Mouse (Mus musculus): ENCODE results near the gene Snx25. TPM values are rescaled to one million over a fixed set of nuclear protein-coding genes. Genes with fewer than 3 reads are reported as not detected.

Snx25 gene
- total and polyA plus RNA-seq, 2 experiments from 2014 or later, result 7.7 to 44.7 TPM

GRCm38 (mm10) chr8:46163870-46164190 is 11.9 kb upstream of the Snx25 start:
- Histone ChIP-seq H3K4me3 (ENCODE audit: low read depth, low read length) (peak overlapping the region; percentile 65), H3K27me3 (ENCODE audit: insufficient read depth, low read length) (no peaks in the 10 kb centered on the region), H3K27ac (ENCODE audit: low read depth, low read length) (peak overlapping the region; percentile 80), H3K4me1 (ENCODE audit: insufficient read depth) (peaks cover 6% of the 10 kb centered on the region; the same call in 1 of the 2 replicates), H3K9me3 (ENCODE audit: low read length) (no peaks in the 10 kb centered on the region), H3K9ac (peak overlapping the region; percentile 71), H3K4me2 (ENCODE audit: low read depth) (peak overlapping the region; percentile 78), H3K36me3 (ENCODE audit: insufficient read depth) (no peaks in the 10 kb centered on the region)
- 0 out of 2 replicates have a peak, but pooled peaks have one; percentile 0 for ATAC-seq
- no peak for DNase-seq
- no peak for TF ChIP-seq CTCF (IDR thresholded peaks at IDR 0.05; ENCODE audit: low read depth)
- under 1% methylated on average over 23 of the region's 25 CpGs for WGBS

- H3K36me3 ChIP-seq (ENCODE audit: insufficient read depth), result no peaks in the 10 kb centered on the region
- peak overlapping the region; percentile 65 for H3K4me3 ChIP-seq (ENCODE audit: low read depth, low read length)
- no peaks in the 10 kb centered on the region for H3K9me3 ChIP-seq (ENCODE audit: low read length)
- DNase-seq, result peak; percentile 97
- H3K4me1 ChIP-seq (ENCODE audit: insufficient read depth), result peaks cover 6% of the 10 kb centered on the region; the same call in 1 of the 2 replicates
- no peaks in the 10 kb centered on the region for H3K27me3 ChIP-seq (ENCODE audit: insufficient read depth, low read length)
- peak; percentile 99 for ATAC-seq
- H3K27ac ChIP-seq (ENCODE audit: low read depth, low read length), result peak overlapping the region; percentile 80
- H3K4me2 ChIP-seq (ENCODE audit: low read depth), result peak overlapping the region; percentile 78
- peak overlapping the region; percentile 71 for H3K9ac ChIP-seq
- TF ChIP-seq CTCF (IDR thresholded peaks at IDR 0.05; ENCODE audit: low read depth), result 0 out of 2 replicates have a peak, but pooled peaks have one; percentile 2
- 2% methylated on average over 68 of the region's 77 CpGs for WGBS
Observed at GRCm38 (mm10) chr8:46162953-46163869, 11.3 kb upstream of the Snx25 start.

GRCm38 (mm10) chr8:46153042-46153441 is 1.1 kb upstream of the Snx25 start:
- H3K27me3 ChIP-seq (ENCODE audit: insufficient read depth, low read length), result no peaks in the 10 kb centered on the region
- H3K36me3 ChIP-seq (ENCODE audit: insufficient read depth), result no peaks in the 10 kb centered on the region
- TF ChIP-seq CTCF (IDR thresholded peaks at IDR 0.05; ENCODE audit: low read depth), result no peak
- H3K27ac ChIP-seq (ENCODE audit: low read depth, low read length), result no peak overlapping the region
- peak overlapping the region; percentile 64; the same call in 1 of the 2 replicates for H3K4me2 ChIP-seq (ENCODE audit: low read depth)
- H3K9me3 ChIP-seq (ENCODE audit: low read length), result no peaks in the 10 kb centered on the region
- no peak overlapping the region for H3K4me3 ChIP-seq (ENCODE audit: low read depth, low read length)
- ATAC-seq (peak; percentile 49), DNase-seq (no peak)
- no peak overlapping the region; the same call in 1 of the 2 replicates for H3K9ac ChIP-seq
- 16% methylated on average over 2 of the region's 2 CpGs for WGBS
- 0 out of 2 replicates have a peak, but pooled peaks cover 12% of the 10 kb centered on the region for H3K4me1 ChIP-seq (ENCODE audit: insufficient read depth)

- WGBS, result 3% methylated on average over 62 of the region's 75 CpGs
- peak within 1 kb of the TSS; percentile 64 for H3K4me2 ChIP-seq (ENCODE audit: low read depth)
- ATAC-seq, result peak; percentile 64
Observed at GRCm38 (mm10) chr8:46151202-46152062, 527 bp downstream of the Snx25 start, which contains the start of gene Cfap97. TSS of gene Cfap97 (plus strand) at chr8:46151771.

GRCm38 (mm10) chr8:46149782-46150181 is 2.2 kb downstream of the Snx25 start:
- Histone ChIP-seq H3K4me1 (ENCODE audit: insufficient read depth) (0 out of 2 replicates have a peak, but pooled peaks cover 12% of the 10 kb centered on the region), H3K9me3 (ENCODE audit: low read length) (no peaks in the 10 kb centered on the region), H3K4me2 (ENCODE audit: low read depth) (no peak overlapping the region), H3K36me3 (ENCODE audit: insufficient read depth) (no peaks in the 10 kb centered on the region), H3K27me3 (ENCODE audit: insufficient read depth, low read length) (no peaks in the 10 kb centered on the region), H3K27ac (ENCODE audit: low read depth, low read length) (no peak overlapping the region), H3K9ac (no peak overlapping the region), H3K4me3 (ENCODE audit: low read depth, low read length) (no peak overlapping the region)
- 79% methylated on average over 9 of the region's 9 CpGs for WGBS
- peak; percentile 36; the same call in 1 of the 2 replicates for TF ChIP-seq CTCF (IDR thresholded peaks at IDR 0.05; ENCODE audit: low read depth)
- ATAC-seq (no peak), DNase-seq (no peak)

More at GRCm38 (mm10) chr8:46151202-46152062, 527 bp downstream of the Snx25 start, which contains the start of gene Cfap97:
- Histone ChIP-seq H3K27ac (ENCODE audit: low read depth, low read length) (peak within 1 kb of the TSS; percentile 81), H3K27me3 (ENCODE audit: insufficient read depth, low read length) (no peaks in the 10 kb centered on the region), H3K4me3 (ENCODE audit: low read depth, low read length) (peak within 1 kb of the TSS; percentile 89), H3K36me3 (ENCODE audit: insufficient read depth) (no peaks in the 10 kb centered on the region), H3K9ac (peak within 1 kb of the TSS; percentile 79), H3K9me3 (ENCODE audit: low read length) (no peaks in the 10 kb centered on the region), H3K4me1 (ENCODE audit: insufficient read depth) (0 out of 2 replicates have a peak, but pooled peaks cover 12% of the 10 kb centered on the region)
- peak; percentile 63 for DNase-seq
- TF ChIP-seq CTCF (IDR thresholded peaks at IDR 0.05; ENCODE audit: low read depth), result no peak

- 82% methylated on average over 6 of the region's 6 CpGs for WGBS
- no peak overlapping the region for H3K9ac ChIP-seq
- H3K9me3 ChIP-seq (ENCODE audit: low read length), result no peaks in the 10 kb centered on the region
- H3K4me2 ChIP-seq (ENCODE audit: low read depth), result no peak overlapping the region
- ATAC-seq (no peak), DNase-seq (no peak)
- no peak for TF ChIP-seq CTCF (IDR thresholded peaks at IDR 0.05; ENCODE audit: low read depth)
- H3K4me3 ChIP-seq (ENCODE audit: low read depth, low read length), result no peak overlapping the region
- 0 out of 2 replicates have a peak, but pooled peaks cover 12% of the 10 kb centered on the region for H3K4me1 ChIP-seq (ENCODE audit: insufficient read depth)
- no peaks in the 10 kb centered on the region for H3K27me3 ChIP-seq (ENCODE audit: insufficient read depth, low read length)
- H3K36me3 ChIP-seq (ENCODE audit: insufficient read depth), result no peaks in the 10 kb centered on the region
- H3K27ac ChIP-seq (ENCODE audit: low read depth, low read length), result no peak overlapping the region
Observed at GRCm38 (mm10) chr8:46149306-46149705, 2.7 kb downstream of the Snx25 start.
